Mouse (Mus musculus): ENCODE measurements around the gene Psme2b. TPM values are rescaled to one million over a fixed set of nuclear protein-coding genes. Genes with fewer than 3 reads are reported as not detected.
"Not testable (repeated sequence)": the region's sequence is repeated elsewhere in the genome, so short reads cannot be mapped to it uniquely, and the experiment has no call there.

The Psme2b gene
- polyA plus RNA-seq, 1 experiment from 2014 or later, result 2.5 TPM

- H3K9ac ChIP-seq (ENCODE audit: low read depth, low read length); ATAC-seq (ENCODE audit: low FRiP score, low TSS enrichment); H3K4me1 ChIP-seq (ENCODE audit: control insufficient read depth, insufficient read depth, low read length); H3K4me2 ChIP-seq (replicated peaks; ENCODE audit: low read depth, low read length); H3K9me3 ChIP-seq (ENCODE audit: control insufficient read depth, low read length); H3K27ac ChIP-seq (ENCODE audit: low read depth, low read length); H3K27me3 ChIP-seq (ENCODE audit: control insufficient read depth, insufficient read depth, low read length); H3K4me3 ChIP-seq (ENCODE audit: low read length); H3K36me3 ChIP-seq (ENCODE audit: control insufficient read depth, insufficient read depth, low read length): not testable (repeated sequence)
- no CpG with 5 or more reads among the region's 1 CpGs for WGBS
Observed at GRCm38 (mm10) chr11:48978240-48978939, 32.4 kb upstream of the Psme2b start, which contains the start of gene Olfr56. Olfr56 (plus strand) TSS chr11:48978889.

- H3K27me3 ChIP-seq (ENCODE audit: control insufficient read depth, insufficient read depth, low read length), result not testable (repeated sequence)
- no CpG with 5 or more reads among the region's 1 CpGs for WGBS
Observed at GRCm38 (mm10) chr11:48974686-48975085, 28.7 kb upstream of the Psme2b start.

GRCm38 (mm10) chr11:48939286-48939685 lies 6.7 kb downstream of the Psme2b start:
- not testable (repeated sequence) for H3K36me3 ChIP-seq (ENCODE audit: control insufficient read depth, insufficient read depth, low read length); H3K27me3 ChIP-seq (ENCODE audit: control insufficient read depth, insufficient read depth, low read length); H3K4me3 ChIP-seq (ENCODE audit: low read length); H3K27ac ChIP-seq (ENCODE audit: low read depth, low read length); H3K4me2 ChIP-seq (replicated peaks; ENCODE audit: low read depth, low read length); H3K9ac ChIP-seq (ENCODE audit: low read depth, low read length); H3K4me1 ChIP-seq (ENCODE audit: control insufficient read depth, insufficient read depth, low read length); H3K9me3 ChIP-seq (ENCODE audit: control insufficient read depth, low read length); ATAC-seq (ENCODE audit: low FRiP score, low TSS enrichment)

More at GRCm38 (mm10) chr11:48974686-48975085, 28.7 kb upstream of the Psme2b start:
- not testable (repeated sequence) for H3K4me3 ChIP-seq (ENCODE audit: low read length); H3K9ac ChIP-seq (ENCODE audit: low read depth, low read length); ATAC-seq (ENCODE audit: low FRiP score, low TSS enrichment); H3K36me3 ChIP-seq (ENCODE audit: control insufficient read depth, insufficient read depth, low read length); H3K27ac ChIP-seq (ENCODE audit: low read depth, low read length); H3K4me2 ChIP-seq (replicated peaks; ENCODE audit: low read depth, low read length); H3K9me3 ChIP-seq (ENCODE audit: control insufficient read depth, low read length); H3K4me1 ChIP-seq (ENCODE audit: control insufficient read depth, insufficient read depth, low read length)

- WGBS, result no CpG with 5 or more reads among the region's 3 CpGs
- H3K4me3 ChIP-seq (ENCODE audit: low read length); H3K27me3 ChIP-seq (ENCODE audit: control insufficient read depth, insufficient read depth, low read length); ATAC-seq (ENCODE audit: low FRiP score, low TSS enrichment); H3K27ac ChIP-seq (ENCODE audit: low read depth, low read length); H3K9me3 ChIP-seq (ENCODE audit: control insufficient read depth, low read length); H3K36me3 ChIP-seq (ENCODE audit: control insufficient read depth, insufficient read depth, low read length); H3K4me2 ChIP-seq (replicated peaks; ENCODE audit: low read depth, low read length); H3K9ac ChIP-seq (ENCODE audit: low read depth, low read length); H3K4me1 ChIP-seq (ENCODE audit: control insufficient read depth, insufficient read depth, low read length): not testable (repeated sequence)
Observed at GRCm38 (mm10) chr11:48935291-48935690, 10.7 kb downstream of the Psme2b start.

- not testable (repeated sequence) for H3K9me3 ChIP-seq (ENCODE audit: control insufficient read depth, low read length); H3K4me2 ChIP-seq (replicated peaks; ENCODE audit: low read depth, low read length); H3K27me3 ChIP-seq (ENCODE audit: control insufficient read depth, insufficient read depth, low read length); H3K9ac ChIP-seq (ENCODE audit: low read depth, low read length); H3K27ac ChIP-seq (ENCODE audit: low read depth, low read length); H3K36me3 ChIP-seq (ENCODE audit: control insufficient read depth, insufficient read depth, low read length); H3K4me1 ChIP-seq (ENCODE audit: control insufficient read depth, insufficient read depth, low read length); ATAC-seq (ENCODE audit: low FRiP score, low TSS enrichment); H3K4me3 ChIP-seq (ENCODE audit: low read length)
- 10% methylated on average over 1 of the region's 1 CpGs for WGBS
Observed at GRCm38 (mm10) chr11:48933923-48934322, 12.1 kb downstream of the Psme2b start.

- WGBS, result 75% methylated on average over 1 of the region's 1 CpGs
- H3K27ac ChIP-seq (ENCODE audit: low read depth, low read length); H3K4me3 ChIP-seq (ENCODE audit: low read length); H3K36me3 ChIP-seq (ENCODE audit: control insufficient read depth, insufficient read depth, low read length); H3K4me1 ChIP-seq (ENCODE audit: control insufficient read depth, insufficient read depth, low read length); H3K9ac ChIP-seq (ENCODE audit: low read depth, low read length); H3K4me2 ChIP-seq (replicated peaks; ENCODE audit: low read depth, low read length); ATAC-seq (ENCODE audit: low FRiP score, low TSS enrichment); H3K27me3 ChIP-seq (ENCODE audit: control insufficient read depth, insufficient read depth, low read length); H3K9me3 ChIP-seq (ENCODE audit: control insufficient read depth, low read length): not testable (repeated sequence)
Observed at GRCm38 (mm10) chr11:48933422-48933821, 12.6 kb downstream of the Psme2b start.

- 60% methylated on average over 1 of the region's 1 CpGs for WGBS
- not testable (repeated sequence) for H3K4me1 ChIP-seq (ENCODE audit: control insufficient read depth, insufficient read depth, low read length); H3K27ac ChIP-seq (ENCODE audit: low read depth, low read length); H3K27me3 ChIP-seq (ENCODE audit: control insufficient read depth, insufficient read depth, low read length); H3K9me3 ChIP-seq (ENCODE audit: control insufficient read depth, low read length); H3K9ac ChIP-seq (ENCODE audit: low read depth, low read length); ATAC-seq (ENCODE audit: low FRiP score, low TSS enrichment); H3K4me2 ChIP-seq (replicated peaks; ENCODE audit: low read depth, low read length); H3K4me3 ChIP-seq (ENCODE audit: low read length); H3K36me3 ChIP-seq (ENCODE audit: control insufficient read depth, insufficient read depth, low read length)
Observed at GRCm38 (mm10) chr11:48928068-48928467, 17.9 kb downstream of the Psme2b start.

GRCm38 (mm10) chr11:48926437-48926836 lies 19.6 kb downstream of the Psme2b start:
- H3K9me3 ChIP-seq (ENCODE audit: control insufficient read depth, low read length); H3K4me1 ChIP-seq (ENCODE audit: control insufficient read depth, insufficient read depth, low read length); H3K27ac ChIP-seq (ENCODE audit: low read depth, low read length); H3K27me3 ChIP-seq (ENCODE audit: control insufficient read depth, insufficient read depth, low read length); H3K4me3 ChIP-seq (ENCODE audit: low read length); H3K9ac ChIP-seq (ENCODE audit: low read depth, low read length); H3K4me2 ChIP-seq (replicated peaks; ENCODE audit: low read depth, low read length); ATAC-seq (ENCODE audit: low FRiP score, low TSS enrichment); H3K36me3 ChIP-seq (ENCODE audit: control insufficient read depth, insufficient read depth, low read length): not testable (repeated sequence)

- H3K27ac ChIP-seq (ENCODE audit: low read depth, low read length); H3K9me3 ChIP-seq (ENCODE audit: control insufficient read depth, low read length); H3K27me3 ChIP-seq (ENCODE audit: control insufficient read depth, insufficient read depth, low read length); H3K36me3 ChIP-seq (ENCODE audit: control insufficient read depth, insufficient read depth, low read length); H3K4me3 ChIP-seq (ENCODE audit: low read length); H3K9ac ChIP-seq (ENCODE audit: low read depth, low read length); H3K4me1 ChIP-seq (ENCODE audit: control insufficient read depth, insufficient read depth, low read length); H3K4me2 ChIP-seq (replicated peaks; ENCODE audit: low read depth, low read length); ATAC-seq (ENCODE audit: low FRiP score, low TSS enrichment): not testable (repeated sequence)
- WGBS, result 85% methylated on average over 5 of the region's 5 CpGs
Observed at GRCm38 (mm10) chr11:48923818-48924217, 22.2 kb downstream of the Psme2b start.

Data from kidney, embryonic 14.5 days (tissue).